Mouse (Mus musculus) kidney, postnatal 10 days (tissue): ENCODE data around the gene Llgl2.
A peak's percentile ranks its signal among the peaks of the same experiment; 100 is the strongest.

Source experiments
- DNase-seq: peaks from one replicate; pipeline ENCODE4 v3.0.0; 2021; ENCODE audit warnings: mixed read lengths

Gene Llgl2

DNA sequence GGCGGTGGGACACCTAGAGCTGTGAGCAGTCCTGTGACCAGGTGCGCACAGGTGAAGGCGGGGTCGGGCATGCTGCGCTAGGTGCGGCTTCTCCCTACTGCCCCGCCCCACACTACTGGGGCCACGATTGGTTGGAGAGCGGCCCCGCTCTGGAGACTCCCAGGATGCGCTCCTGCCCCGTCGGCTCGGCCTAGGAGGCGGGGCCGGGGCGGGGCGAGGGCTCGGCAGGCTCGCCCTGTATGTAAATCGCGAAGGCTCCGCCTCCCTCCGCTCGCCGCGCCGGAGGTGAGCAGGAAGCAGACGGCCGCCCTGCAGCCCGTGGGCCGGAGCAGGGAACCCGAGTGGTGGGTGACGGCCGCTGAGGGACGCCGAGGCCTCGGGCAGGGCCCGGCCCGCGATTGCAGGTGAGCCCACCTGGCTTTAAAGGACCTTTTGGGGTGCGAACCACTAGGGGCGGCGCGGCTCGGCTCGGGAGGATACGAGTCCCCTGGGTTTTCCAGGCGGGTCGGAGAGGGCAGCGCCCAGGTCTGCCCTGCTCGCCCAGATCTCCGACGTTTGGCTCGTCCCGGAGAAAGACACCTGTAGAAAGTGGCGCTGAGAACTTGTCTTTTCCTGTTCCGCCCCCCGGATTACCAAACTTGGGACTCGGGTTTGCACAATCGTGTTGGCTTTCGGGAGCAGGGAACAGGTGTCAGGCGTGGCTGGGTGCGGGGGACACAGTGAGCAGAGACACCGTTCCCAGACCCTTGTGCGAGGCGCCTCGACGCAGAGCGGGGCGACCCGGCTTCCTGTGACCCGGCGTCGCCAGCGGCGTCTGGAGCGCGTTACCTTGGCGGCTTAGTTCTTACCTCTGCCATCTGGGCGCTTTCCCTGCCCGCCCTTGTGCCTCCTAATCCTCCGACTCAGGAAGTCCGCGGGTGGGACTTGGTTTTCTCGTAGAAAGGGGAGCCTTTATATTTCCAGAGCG is at the start of gene Llgl2:
Gene Llgl2, plus strand, starts transcription at position 276 of the 967 bp plus-strand sequence.
- peak; percentile 96 for DNase-seq

- no peak for DNase-seq
These were observed 49.2 kb upstream of the Llgl2 start for GRCm38 (mm10) chr11:115774653-115775052.

DNA sequence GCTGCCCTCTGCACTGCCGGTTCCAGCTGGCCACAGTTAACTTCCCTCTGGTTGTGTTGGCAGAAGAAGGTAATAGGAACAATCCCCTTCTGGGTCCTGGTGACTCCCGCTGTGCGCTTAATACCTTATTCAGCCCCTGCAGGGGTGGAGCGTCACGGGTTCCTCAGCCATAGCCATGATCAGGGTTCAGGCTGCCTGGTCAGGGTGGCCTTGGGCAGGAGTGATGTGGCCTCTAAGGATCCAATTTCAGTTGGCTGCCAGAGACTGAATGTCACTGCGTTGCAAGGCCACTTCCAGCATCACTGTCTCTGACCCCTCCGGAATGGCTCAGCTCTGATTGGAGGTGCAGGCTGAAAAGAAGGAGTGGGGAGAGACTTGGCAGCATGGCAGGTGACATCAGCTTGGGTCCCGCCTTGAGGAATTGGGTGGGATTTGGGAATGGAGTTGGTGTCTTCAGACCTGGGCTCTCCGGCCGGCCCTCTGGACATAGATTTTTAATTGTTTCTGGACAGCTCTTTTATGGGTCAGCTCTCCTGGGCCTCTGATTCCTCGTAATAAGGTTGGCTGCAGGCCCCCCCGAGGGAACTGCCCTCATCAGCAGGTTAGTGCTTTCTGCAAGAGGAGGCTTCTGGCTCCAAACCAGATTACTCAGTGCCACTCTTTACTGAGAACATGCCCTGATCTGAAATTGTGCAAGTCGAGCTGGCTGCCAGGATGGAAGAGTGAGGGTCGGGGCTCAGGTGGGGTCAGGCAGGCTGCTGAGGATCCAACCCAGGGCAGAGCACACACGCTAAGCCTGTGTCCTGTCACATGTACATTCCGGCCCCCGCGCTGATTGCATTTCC is 47.8 kb upstream of the Llgl2 start:
- DNase-seq = peak; percentile 64

DNA sequence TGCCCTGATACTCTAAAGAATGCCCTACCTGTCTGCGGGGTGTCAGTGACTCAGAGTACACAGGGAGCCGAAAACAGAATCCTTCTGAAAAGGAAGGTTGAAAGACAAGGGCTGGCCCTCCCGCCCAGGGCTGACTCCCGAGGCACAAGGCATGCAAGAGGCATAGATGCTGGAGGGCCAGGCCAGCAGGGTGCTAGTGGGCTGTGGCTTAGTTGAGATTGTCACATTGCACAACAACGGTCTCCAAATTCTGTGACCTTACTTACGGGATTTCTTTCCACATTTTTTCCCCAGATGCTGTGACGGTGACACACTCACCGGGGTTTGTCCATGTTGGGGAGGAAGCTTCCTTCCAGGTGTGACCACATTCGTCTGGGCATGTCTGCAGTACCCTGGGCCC is 46.9 kb upstream of the Llgl2 start:
- peak; percentile 14 for DNase-seq

DNA sequence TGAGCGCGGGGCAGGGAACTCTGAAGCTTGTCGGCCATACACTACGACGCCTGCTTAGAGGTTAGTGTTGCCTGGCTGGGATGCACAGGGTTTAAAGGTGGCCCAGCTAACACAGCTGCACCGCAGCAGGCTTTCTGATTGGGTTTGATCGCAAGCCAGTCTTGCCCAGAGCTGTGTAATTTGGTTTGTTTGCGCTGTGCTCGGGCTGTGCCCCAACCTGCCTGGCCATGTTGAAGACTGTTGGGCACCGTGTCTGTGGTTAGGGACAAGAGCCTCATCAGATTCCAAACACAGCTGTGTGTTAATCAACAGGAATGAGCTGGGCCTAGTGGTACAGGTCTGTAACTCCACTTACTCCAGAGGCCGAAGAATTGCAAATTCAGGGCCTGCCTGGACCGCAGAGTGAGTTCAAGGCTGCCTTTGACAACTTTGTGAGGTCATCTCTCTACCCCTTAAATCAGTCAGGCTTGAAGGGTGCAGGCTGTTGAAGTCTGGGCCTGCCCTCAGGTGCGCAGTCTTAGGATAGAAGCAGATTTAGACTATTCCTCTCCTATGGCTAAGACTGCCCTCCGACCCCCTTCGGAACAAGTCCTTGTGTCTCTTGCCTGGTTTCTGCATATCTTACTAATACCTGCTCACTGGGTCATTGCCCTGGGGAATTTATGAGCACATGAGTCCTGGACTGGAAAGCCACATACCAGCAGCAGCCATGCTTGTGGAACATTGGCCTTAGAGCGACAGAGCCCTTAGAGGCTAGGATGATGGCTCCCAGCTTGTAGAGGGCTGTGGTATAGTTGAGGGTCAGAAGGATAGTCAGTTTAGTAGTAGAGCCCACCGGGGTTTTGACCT is 46.1 kb upstream of the Llgl2 start:
- peak; percentile 32 for DNase-seq

GRCm38 (mm10) chr11:115779038-115779571 is 44.7 kb upstream of the Llgl2 start:
- peak; percentile 94 for DNase-seq

DNA sequence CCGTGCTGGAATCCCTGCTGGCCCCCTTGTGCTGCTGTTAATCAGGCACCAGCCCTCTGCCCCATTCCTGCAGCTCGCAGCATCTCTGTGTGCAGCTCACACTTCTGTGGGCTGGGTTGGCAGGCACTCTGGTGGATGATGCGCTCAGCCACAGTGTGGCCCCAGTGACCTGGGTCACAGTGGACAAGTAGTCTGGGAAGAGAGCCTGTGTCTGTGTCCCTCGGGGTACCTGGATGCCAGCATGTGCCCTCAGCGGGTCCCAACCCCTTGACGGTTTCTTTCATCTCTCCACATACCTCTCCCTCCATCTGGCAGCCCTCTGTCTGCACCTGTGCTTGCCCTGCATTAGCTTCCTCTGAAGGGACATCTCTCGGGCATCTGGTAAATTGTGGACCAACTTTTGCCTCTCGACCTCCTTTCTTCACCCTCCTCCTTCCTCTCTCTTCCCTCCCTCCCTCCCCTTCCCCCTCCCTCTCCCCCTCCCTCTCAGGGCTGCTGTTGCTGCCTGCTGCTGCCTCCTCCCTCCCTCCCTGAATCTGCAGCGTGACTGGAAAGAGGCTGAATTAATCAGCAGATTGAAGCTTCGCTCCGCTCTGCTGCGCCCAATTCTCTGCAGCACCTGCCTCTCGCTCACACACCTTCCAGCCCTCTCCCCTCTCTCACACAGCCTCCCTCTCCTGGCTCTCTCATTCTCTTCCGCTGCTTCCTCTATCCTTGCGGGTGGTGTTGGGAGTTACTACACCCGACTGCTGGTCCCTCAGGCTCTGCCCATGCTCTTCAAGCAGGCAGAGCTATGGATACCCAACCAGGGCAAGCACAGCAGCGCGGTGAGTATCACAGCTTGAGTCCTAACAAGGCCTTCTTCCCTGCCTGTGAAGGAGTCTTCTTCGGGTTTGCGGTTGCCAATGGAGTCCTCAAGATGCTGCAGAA is 43.4 kb upstream of the Llgl2 start:
- peak; percentile 70 for DNase-seq

GRCm38 (mm10) chr11:115786473-115786872 is 37.4 kb upstream of the Llgl2 start:
- DNase-seq = no peak

DNA sequence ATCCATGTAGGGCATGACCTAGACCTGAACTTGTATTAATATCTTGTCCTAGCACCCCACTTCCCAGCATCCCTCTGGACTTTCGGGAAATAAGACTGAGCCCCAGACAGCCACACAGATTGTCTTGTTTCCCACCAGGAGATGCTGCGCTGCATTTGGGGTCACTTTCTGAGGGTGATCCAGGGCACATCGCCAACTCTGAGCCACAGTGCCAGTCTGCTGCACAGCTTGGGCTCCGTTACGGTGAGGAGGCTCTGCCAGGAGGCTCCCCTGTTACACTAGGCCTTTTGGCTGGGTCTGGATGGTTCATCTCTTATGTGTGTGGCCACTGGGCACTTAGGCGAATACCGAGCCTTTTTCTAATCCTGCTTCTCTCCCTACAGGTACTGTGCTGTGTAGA is 34.1 kb upstream of the Llgl2 start:
- no peak for DNase-seq

GRCm38 (mm10) chr11:115791919-115792318 is 31.9 kb upstream of the Llgl2 start:
- DNase-seq = no peak

- no peak for DNase-seq
These were observed 31.5 kb upstream of the Llgl2 start for GRCm38 (mm10) chr11:115792353-115792752.

GRCm38 (mm10) chr11:115796898-115797297 is 27.0 kb upstream of the Llgl2 start:
- DNase-seq = peak; percentile 61

GRCm38 (mm10) chr11:115797665-115798064 is 26.2 kb upstream of the Llgl2 start:
- DNase-seq = no peak

DNA sequence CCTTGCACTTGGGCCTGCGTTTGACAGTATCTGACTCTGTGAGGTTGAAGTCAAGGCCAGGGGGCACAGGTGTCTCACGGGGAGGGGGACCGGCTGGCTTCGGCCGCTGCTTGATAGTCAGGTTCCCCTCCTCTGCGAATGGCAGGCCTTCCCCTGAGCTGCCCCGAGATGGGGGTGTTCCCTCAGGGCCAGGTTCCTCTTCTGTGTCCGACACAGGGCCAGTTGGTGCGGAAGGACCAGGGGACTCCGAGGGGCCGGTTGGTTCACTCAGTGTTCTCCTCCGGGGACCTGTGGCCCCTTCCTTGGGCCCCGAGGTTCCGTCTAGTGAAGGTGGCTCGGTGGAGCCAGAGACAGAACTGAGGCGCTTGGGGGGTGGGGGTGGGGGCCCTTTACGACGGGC is 22.9 kb upstream of the Llgl2 start:
- DNase-seq = no peak

DNA sequence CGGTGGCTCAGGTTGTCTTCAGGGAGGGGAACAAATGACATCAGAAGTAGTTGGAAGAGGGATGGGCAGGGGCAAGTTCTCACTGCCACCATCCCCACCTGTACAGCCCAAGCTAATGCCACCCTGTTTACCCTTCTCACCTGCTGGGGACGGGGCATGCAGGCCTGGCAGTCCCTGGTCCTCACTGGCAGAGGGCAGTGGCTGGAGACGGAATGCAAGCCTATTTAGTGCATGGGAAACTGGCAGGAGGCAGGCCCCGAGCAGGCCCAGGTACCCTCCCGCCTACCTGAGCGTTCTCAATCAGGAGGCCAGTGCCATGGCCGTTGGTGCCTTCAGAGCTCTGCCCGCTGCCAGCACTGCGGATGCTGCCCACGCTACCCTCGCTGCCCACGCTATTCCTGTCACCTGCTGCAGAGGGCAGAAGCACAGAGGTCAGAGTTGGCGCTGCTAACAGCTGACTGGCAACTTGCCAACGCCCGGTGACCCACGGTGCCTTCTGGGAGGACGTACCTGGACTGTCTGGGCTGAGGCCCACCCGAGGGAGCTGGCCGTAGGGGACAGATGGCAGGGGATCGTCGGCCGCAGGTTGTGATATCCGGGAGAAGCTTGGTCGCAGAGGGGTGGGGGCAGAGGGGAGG is 20.7 kb upstream of the Llgl2 start:
- peak; percentile 57 for DNase-seq

GRCm38 (mm10) chr11:115805005-115805404 is 18.8 kb upstream of the Llgl2 start:
- DNase-seq = no peak

DNA sequence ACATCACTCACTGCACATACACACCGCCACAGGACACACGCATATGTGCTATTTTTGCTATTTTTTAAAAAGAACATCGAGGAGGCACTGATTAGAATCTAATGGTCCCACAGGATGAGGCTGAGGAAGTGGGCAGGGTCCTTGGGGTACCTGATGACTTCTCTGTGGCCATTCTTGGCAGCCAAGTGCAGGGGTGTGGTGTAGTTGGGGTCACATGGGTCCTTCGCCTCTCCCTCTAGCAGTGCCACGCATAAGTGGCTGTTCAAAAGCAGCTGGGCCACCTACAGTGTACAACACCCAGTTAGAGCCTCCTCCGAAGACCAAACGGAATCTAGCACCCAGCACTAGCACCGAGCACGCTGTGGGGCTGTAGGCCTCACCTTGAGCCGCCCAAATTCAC is 17.7 kb upstream of the Llgl2 start:
- DNase-seq = no peak

DNA sequence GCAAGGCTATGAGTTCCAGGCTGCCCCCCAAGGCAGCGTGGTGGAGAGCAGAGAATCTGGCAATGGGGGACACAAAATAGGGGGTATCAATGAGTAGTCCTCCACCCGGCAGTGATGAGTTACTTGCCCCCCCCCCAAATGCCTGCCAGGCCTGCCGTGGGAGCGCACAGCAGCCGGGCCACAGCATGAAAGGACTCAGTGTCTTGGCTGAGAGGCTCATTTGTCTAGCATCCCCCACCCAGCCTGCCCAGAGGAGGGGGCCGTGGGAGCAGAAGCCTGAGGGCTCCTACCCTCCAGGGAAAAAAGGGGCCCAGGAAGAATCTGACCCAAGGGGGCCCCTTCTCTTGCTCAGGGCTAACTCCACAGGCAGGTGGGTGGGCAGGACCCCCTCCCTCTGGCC is 16.5 kb upstream of the Llgl2 start:
- DNase-seq = no peak

DNA sequence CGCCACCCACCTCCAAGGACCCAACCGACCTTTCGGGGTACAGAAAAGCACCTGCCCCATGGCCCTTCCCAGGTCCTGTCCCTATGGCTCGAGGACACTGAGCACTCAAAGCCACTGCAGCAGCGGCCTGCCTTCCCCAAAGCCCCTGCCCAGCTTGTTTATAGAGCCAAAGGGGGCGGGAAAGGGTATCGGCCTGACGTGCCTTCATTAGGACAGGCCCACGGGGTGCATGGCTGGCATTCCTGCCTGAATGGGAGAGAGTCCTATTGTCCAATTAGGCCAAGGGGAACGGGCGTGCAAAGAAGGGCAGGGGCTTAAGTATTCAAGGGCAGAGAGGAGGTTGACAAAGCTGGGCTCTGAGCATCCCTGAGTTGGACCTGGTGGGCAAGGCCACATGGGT is 15.9 kb upstream of the Llgl2 start:
- DNase-seq = no peak

- DNase-seq = peak; percentile 80
These were observed 15.0 kb upstream of the Llgl2 start for GRCm38 (mm10) chr11:115808696-115809310.
